Mouse (Mus musculus): ENCODE measurements around the gene Shq1. TPM values are rescaled to one million over a fixed set of nuclear protein-coding genes. Genes with fewer than 3 reads are reported as not detected.

Shq1 gene
- polyA plus RNA-seq, 1 experiment: 4.6 TPM

DNA sequence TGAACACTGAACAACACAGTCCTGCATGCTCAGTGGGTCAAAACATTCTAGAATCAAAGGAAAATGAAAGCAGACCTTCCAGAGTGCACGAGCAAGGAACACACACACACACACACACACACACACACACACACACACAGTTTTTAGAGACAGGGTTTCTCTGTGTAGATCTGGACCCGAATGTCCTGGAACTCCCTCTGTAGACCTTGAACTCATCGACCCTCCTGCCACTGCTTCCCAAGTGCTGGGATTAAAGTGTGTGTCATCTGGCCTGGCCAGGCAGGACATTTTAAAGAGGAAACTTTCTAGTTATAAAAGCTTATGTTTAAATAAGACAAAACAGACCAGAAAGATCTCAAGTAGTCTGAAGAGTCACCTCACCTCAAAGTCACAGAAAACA is 82.1 kb downstream of the Shq1 start:
- H3K27me3 ChIP-seq (replicated peaks; ENCODE audit: control insufficient read depth, insufficient read depth, low read length): no peaks in the 10 kb centered on the region
- 71% methylated on average over 3 of the region's 3 CpGs for WGBS
- no peak for DNase-seq
- no peak for TF ChIP-seq POLR2A (IDR thresholded peaks at IDR 0.05; ENCODE audit: low read depth, low read length)
- no peak for TF ChIP-seq CTCF (conservative IDR thresholded peaks at IDR 0.05; ENCODE audit: insufficient read depth, insufficient read length, low read depth, low read length)
- no peak overlapping the region for H3K27ac ChIP-seq (ENCODE audit: insufficient read depth, low read depth, low read length)
- H3K36me3 ChIP-seq (ENCODE audit: control insufficient read depth, insufficient read depth, low read length): no peaks in the 10 kb centered on the region
- H3K4me3 ChIP-seq (ENCODE audit: insufficient read depth, low read depth, low read length): no peak overlapping the region
- H3K4me1 ChIP-seq (ENCODE audit: control insufficient read depth, insufficient read depth, low read length): no peaks in the 10 kb centered on the region

DNA sequence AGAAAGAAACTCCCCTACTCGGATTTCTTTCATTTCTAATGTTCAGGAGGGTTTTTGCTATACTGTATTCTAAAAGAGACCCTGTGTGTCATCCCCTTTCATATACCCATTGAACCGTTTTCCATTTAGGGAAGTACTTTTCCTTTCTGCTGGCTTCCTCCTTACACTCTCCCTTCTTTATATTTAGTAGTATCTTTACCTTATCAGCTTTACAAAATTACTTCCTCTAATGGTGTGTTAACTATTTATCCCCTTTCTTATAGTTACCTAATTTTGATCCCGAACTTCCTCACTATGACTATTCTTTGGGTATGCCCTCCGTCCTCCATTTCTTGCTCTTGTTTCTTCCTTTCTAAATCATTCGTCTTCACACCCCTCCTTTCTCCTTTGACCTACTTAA is 84.2 kb downstream of the Shq1 start:
- H3K4me1 ChIP-seq (ENCODE audit: control insufficient read depth, insufficient read depth, low read length): no peaks in the 10 kb centered on the region
- TF ChIP-seq POLR2A (IDR thresholded peaks at IDR 0.05; ENCODE audit: low read depth, low read length): no peak
- no peak for TF ChIP-seq CTCF (conservative IDR thresholded peaks at IDR 0.05; ENCODE audit: insufficient read depth, insufficient read length, low read depth, low read length)
- DNase-seq: no peak
- no peak overlapping the region for H3K4me3 ChIP-seq (ENCODE audit: insufficient read depth, low read depth, low read length)
- 92% methylated on average over 5 of the region's 5 CpGs for WGBS
- H3K27ac ChIP-seq (ENCODE audit: insufficient read depth, low read depth, low read length): no peak overlapping the region
- no peaks in the 10 kb centered on the region for H3K36me3 ChIP-seq (ENCODE audit: control insufficient read depth, insufficient read depth, low read length)
- H3K27me3 ChIP-seq (replicated peaks; ENCODE audit: control insufficient read depth, insufficient read depth, low read length): no peaks in the 10 kb centered on the region

GRCm38 (mm10) chr6:100581951-100582350 is 89.0 kb downstream of the Shq1 start:
- TF ChIP-seq CTCF (conservative IDR thresholded peaks at IDR 0.05; ENCODE audit: insufficient read depth, insufficient read length, low read depth, low read length) (no peak), POLR2A (IDR thresholded peaks at IDR 0.05; ENCODE audit: low read depth, low read length) (no peak)
- no peaks in the 10 kb centered on the region for H3K36me3 ChIP-seq (ENCODE audit: control insufficient read depth, insufficient read depth, low read length)
- no peaks in the 10 kb centered on the region for H3K4me1 ChIP-seq (ENCODE audit: control insufficient read depth, insufficient read depth, low read length)
- no peak overlapping the region for H3K4me3 ChIP-seq (ENCODE audit: insufficient read depth, low read depth, low read length)
- H3K27me3 ChIP-seq (replicated peaks; ENCODE audit: control insufficient read depth, insufficient read depth, low read length): no peaks in the 10 kb centered on the region
- H3K27ac ChIP-seq (ENCODE audit: insufficient read depth, low read depth, low read length): no peak overlapping the region
- DNase-seq: no peak
- 93% methylated on average over 2 of the region's 2 CpGs for WGBS

- H3K27ac ChIP-seq (ENCODE audit: insufficient read depth, low read depth, low read length): no peak overlapping the region
- no peaks in the 10 kb centered on the region for H3K27me3 ChIP-seq (replicated peaks; ENCODE audit: control insufficient read depth, insufficient read depth, low read length)
- no peaks in the 10 kb centered on the region for H3K36me3 ChIP-seq (ENCODE audit: control insufficient read depth, insufficient read depth, low read length)
- DNase-seq: no peak
- TF ChIP-seq CTCF (conservative IDR thresholded peaks at IDR 0.05; ENCODE audit: insufficient read depth, insufficient read length, low read depth, low read length) (no peak), POLR2A (IDR thresholded peaks at IDR 0.05; ENCODE audit: low read depth, low read length) (no peak)
- H3K4me3 ChIP-seq (ENCODE audit: insufficient read depth, low read depth, low read length): no peak overlapping the region
- H3K4me1 ChIP-seq (ENCODE audit: control insufficient read depth, insufficient read depth, low read length): no peaks in the 10 kb centered on the region
Observed at GRCm38 (mm10) chr6:100581056-100581455, 89.9 kb downstream of the Shq1 start.

- Histone ChIP-seq H3K36me3 (ENCODE audit: control insufficient read depth, insufficient read depth, low read length) (no peaks in the 10 kb centered on the region; the same call in 1 of the 2 replicates), H3K27me3 (replicated peaks; ENCODE audit: control insufficient read depth, insufficient read depth, low read length) (no peaks in the 10 kb centered on the region), H3K4me1 (ENCODE audit: control insufficient read depth, insufficient read depth, low read length) (no peaks in the 10 kb centered on the region), H3K27ac (ENCODE audit: insufficient read depth, low read depth, low read length) (no peak overlapping the region), H3K4me3 (ENCODE audit: insufficient read depth, low read depth, low read length) (no peak overlapping the region)
- no peak for TF ChIP-seq POLR2A (IDR thresholded peaks at IDR 0.05; ENCODE audit: low read depth, low read length)
- TF ChIP-seq CTCF (conservative IDR thresholded peaks at IDR 0.05; ENCODE audit: insufficient read depth, insufficient read length, low read depth, low read length): no peak
- WGBS: 97% methylated on average over 6 of the region's 6 CpGs
- no peak for DNase-seq
Observed at GRCm38 (mm10) chr6:100577590-100577989, 93.4 kb downstream of the Shq1 start.

DNA sequence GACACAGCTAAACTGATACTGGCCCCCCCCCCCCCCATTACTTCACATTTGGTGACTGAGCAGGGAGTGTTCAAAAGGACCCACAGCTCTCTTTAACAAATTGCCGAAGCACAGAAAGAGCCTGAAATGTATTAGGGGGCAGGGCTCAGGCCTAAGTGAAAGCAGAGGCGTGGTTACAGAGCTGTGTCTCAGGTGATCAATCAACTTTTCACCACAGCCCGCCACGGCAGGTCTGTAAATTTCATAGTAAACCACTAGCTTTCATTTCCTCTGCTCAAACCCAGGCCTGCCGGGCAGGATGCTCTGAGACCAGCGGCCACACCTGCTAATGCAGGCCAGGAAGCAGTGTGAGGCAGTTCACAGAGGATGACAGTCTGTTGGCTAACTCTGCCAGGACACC is 94.8 kb downstream of the Shq1 start:
- TF ChIP-seq CTCF (conservative IDR thresholded peaks at IDR 0.05; ENCODE audit: insufficient read depth, insufficient read length, low read depth, low read length) (no peak), POLR2A (IDR thresholded peaks at IDR 0.05; ENCODE audit: low read depth, low read length) (no peak)
- no peak overlapping the region for H3K4me3 ChIP-seq (ENCODE audit: insufficient read depth, low read depth, low read length)
- no peaks in the 10 kb centered on the region; the same call in 1 of the 2 replicates for H3K36me3 ChIP-seq (ENCODE audit: control insufficient read depth, insufficient read depth, low read length)
- H3K4me1 ChIP-seq (ENCODE audit: control insufficient read depth, insufficient read depth, low read length): no peaks in the 10 kb centered on the region
- H3K27ac ChIP-seq (ENCODE audit: insufficient read depth, low read depth, low read length): no peak overlapping the region
- 80% methylated on average over 6 of the region's 6 CpGs for WGBS
- no peaks in the 10 kb centered on the region for H3K27me3 ChIP-seq (replicated peaks; ENCODE audit: control insufficient read depth, insufficient read depth, low read length)
- DNase-seq: no peak

DNA sequence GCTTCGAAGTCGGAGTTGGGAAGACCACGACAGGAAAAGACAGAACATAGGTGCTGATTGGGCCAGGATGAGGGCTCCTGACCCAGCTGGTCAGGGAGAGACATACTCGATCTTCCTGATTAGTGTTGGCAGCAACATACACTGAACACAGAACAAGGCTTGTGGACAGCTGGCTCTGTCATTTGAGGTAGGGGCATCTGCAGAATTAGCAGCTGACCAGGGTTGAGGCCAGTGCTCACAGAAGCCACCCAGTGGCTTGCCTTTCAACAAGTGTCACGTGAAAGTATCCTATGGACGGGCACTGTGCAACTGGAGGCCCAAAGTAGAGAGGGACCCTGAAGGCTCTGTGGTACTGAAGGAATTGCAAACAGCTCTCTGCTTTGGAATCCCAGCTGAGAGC is 104.2 kb downstream of the Shq1 start:
- TF ChIP-seq CTCF (conservative IDR thresholded peaks at IDR 0.05; ENCODE audit: insufficient read depth, insufficient read length, low read depth, low read length) (no peak), POLR2A (IDR thresholded peaks at IDR 0.05; ENCODE audit: low read depth, low read length) (no peak)
- no peaks in the 10 kb centered on the region for H3K36me3 ChIP-seq (ENCODE audit: control insufficient read depth, insufficient read depth, low read length)
- H3K27ac ChIP-seq (ENCODE audit: insufficient read depth, low read depth, low read length): no peak overlapping the region
- H3K27me3 ChIP-seq (replicated peaks; ENCODE audit: control insufficient read depth, insufficient read depth, low read length): no peaks in the 10 kb centered on the region
- no peaks in the 10 kb centered on the region for H3K4me1 ChIP-seq (ENCODE audit: control insufficient read depth, insufficient read depth, low read length)
- DNase-seq: no peak
- WGBS: 89% methylated on average over 6 of the region's 6 CpGs
- H3K4me3 ChIP-seq (ENCODE audit: insufficient read depth, low read depth, low read length): no peak overlapping the region

DNA sequence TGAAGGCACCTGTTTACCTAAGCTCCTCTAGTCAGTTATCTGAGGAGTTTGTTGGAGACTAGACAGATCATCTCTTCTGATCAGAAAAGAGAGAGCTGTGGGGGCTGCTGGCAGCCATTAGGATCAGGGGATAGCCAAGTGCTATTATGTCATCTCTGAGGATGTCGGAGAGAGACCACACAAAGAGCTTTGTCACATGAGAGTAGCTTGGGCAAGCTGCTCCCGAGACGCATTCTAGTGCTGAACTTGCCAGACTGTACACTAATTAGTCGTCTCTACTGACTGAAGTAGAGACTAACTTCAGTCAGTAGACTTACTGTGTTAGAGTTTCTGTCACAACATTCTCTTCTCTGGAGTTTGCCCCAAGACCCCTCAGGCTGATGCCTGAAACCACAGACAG is 106.4 kb downstream of the Shq1 start:
- Histone ChIP-seq H3K4me1 (ENCODE audit: control insufficient read depth, insufficient read depth, low read length) (no peaks in the 10 kb centered on the region), H3K4me3 (ENCODE audit: insufficient read depth, low read depth, low read length) (no peak overlapping the region), H3K27me3 (replicated peaks; ENCODE audit: control insufficient read depth, insufficient read depth, low read length) (no peaks in the 10 kb centered on the region), H3K36me3 (ENCODE audit: control insufficient read depth, insufficient read depth, low read length) (no peaks in the 10 kb centered on the region), H3K27ac (ENCODE audit: insufficient read depth, low read depth, low read length) (no peak overlapping the region)
- TF ChIP-seq CTCF (conservative IDR thresholded peaks at IDR 0.05; ENCODE audit: insufficient read depth, insufficient read length, low read depth, low read length): no peak
- no peak for TF ChIP-seq POLR2A (IDR thresholded peaks at IDR 0.05; ENCODE audit: low read depth, low read length)
- 65% methylated on average over 4 of the region's 4 CpGs for WGBS
- DNase-seq: no peak

Data from kidney, adult 2 months (tissue).